Mouse (Mus musculus): ENCODE measurements around the gene Ajap1.

DNA sequence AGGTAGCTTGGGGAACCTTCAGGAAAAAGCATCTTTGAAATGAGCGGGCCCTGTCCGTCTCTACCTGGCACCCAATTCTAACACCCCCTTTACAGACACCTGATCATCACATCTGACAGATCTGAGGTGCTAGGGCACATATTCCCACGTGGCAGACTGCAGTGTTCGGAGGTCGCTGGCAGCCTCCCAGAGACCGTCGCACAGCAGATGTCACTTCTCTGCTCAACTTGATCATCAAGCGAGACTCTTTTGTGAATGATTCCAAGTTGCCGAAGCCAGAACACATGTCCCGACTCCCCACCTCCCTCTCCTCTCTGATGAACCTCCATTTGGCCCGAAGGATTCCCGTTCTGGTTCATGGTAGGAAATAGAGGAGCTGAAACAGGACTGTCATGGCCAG lies 95.1 kb downstream of the Ajap1 start:
- TF ChIP-seq CTCF (IDR thresholded peaks at IDR 0.05; ENCODE audit: low read depth, low read length), result no peak
- TF ChIP-seq POLR2A (IDR thresholded peaks at IDR 0.05; ENCODE audit: borderline replicate concordance, low read depth, low read length), result no peak

Measured in bone marrow macrophage, adult 2 months (primary cell).